14 mouse cellular contexts compared by ENCODE assay signal in the genomic region with DNA sequence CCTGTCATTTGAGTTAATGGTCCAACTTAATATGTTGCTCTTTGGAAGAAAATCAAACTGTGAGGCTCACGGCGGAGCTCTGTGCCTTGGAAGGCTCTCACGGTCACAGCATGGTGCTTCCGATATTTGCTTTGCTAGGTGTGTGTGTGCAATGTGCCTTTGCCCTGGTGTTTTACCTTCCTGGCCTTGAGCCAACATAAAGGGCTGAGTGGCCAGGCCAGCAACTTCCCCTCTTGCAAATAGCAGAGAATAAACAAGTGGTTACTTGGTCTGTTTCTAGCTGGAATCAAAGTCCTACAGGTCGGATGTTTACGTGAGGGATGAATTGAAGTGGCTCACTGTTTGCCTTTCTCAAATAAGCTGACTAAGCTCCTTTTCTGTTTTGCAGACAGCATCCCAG. TPM values are rescaled to one million over a fixed set of nuclear protein-coding genes. Genes with fewer than 3 reads are reported as not detected.
DNase-seq lines count a peak whose midpoint lies in the region; ATAC-seq and TF ChIP-seq lines count a peak whose summit lies in the region.
"Had no signal": no experiment of that assay in that cellular context is flagged by ENCODE, and none has a peak within 500 bp of the region (broad histone marks: within the 10 kb centered on the region; RNA-seq: fewer than 3 reads in every experiment).

No protein-coding gene starts in this region.

- 35% methylated on average over 6 of the region's 6 CpGs for WGBS in intestine, embryonic 14.5 days
- WGBS in heart, adult 2 months = 81% methylated on average over 6 of the region's 6 CpGs
- WGBS in midbrain, embryonic 16.5 days = 74% methylated on average over 6 of the region's 6 CpGs

- H3K4me2 ChIP-seq in intestine, embryonic 14.5 days (ENCODE audit: low read length) = no peak overlapping the region
- no peak overlapping the region for H3K4me2 ChIP-seq in midbrain, embryonic 16.5 days (ENCODE audit: low read length)
- H3K4me2 ChIP-seq: embryonic facial prominence, embryonic 15.5 days; neural tube, embryonic 12.5 days had no signal

- H3K27ac ChIP-seq in intestine, embryonic 14.5 days (ENCODE audit: low read depth) = no peak overlapping the region
- H3K27ac ChIP-seq in heart, adult 2 months = no peak overlapping the region
- no peak overlapping the region for H3K27ac ChIP-seq in midbrain, embryonic 16.5 days (ENCODE audit: low read length)
- H3K27ac ChIP-seq: embryonic facial prominence, embryonic 15.5 days; left cerebral cortex, adult 2 months; neural tube, embryonic 12.5 days had no signal

- no peaks in the 10 kb centered on the region for H3K27me3 ChIP-seq in intestine, embryonic 14.5 days (replicated peaks; ENCODE audit: control insufficient read depth, insufficient read depth, low read length)
- no peaks in the 10 kb centered on the region for H3K27me3 ChIP-seq in heart, adult 2 months (ENCODE audit: control insufficient read depth, insufficient read depth, low read length)
- H3K27me3 ChIP-seq in midbrain, embryonic 16.5 days (ENCODE audit: control insufficient read depth, insufficient read depth, low read depth, low read length) = no peaks in the 10 kb centered on the region
- H3K27me3 ChIP-seq: embryonic facial prominence, embryonic 15.5 days; neural tube, embryonic 12.5 days had no signal

- TF ChIP-seq CTCF in heart, adult 2 months (IDR thresholded peaks at IDR 0.05) = no peak

- no peak for TF ChIP-seq POLR2A in heart, adult 2 months (IDR thresholded peaks at IDR 0.05; ENCODE audit: insufficient read depth, low read depth, low read length)

- H3K4me3 ChIP-seq in intestine, embryonic 14.5 days (ENCODE audit: low read depth, low read length) = no peak overlapping the region
- H3K4me3 ChIP-seq in heart, adult 2 months = no peak overlapping the region
- no peak overlapping the region for H3K4me3 ChIP-seq in midbrain, embryonic 16.5 days (ENCODE audit: low read depth, low read length)
- H3K4me3 ChIP-seq: embryonic facial prominence, embryonic 15.5 days; left cerebral cortex, adult 2 months; neural tube, embryonic 12.5 days had no signal

- no peaks in the 10 kb centered on the region for H3K36me3 ChIP-seq in intestine, embryonic 14.5 days (ENCODE audit: control insufficient read depth, insufficient read depth, low read length)
- peaks cover 4% of the 10 kb centered on the region; the same call in 1 of the 2 replicates for H3K36me3 ChIP-seq in heart, adult 2 months (ENCODE audit: control insufficient read depth, insufficient read depth, low read length)
- no peaks in the 10 kb centered on the region for H3K36me3 ChIP-seq in midbrain, embryonic 16.5 days (ENCODE audit: control insufficient read depth, insufficient read depth, low read length)
- H3K36me3 ChIP-seq: embryonic facial prominence, embryonic 15.5 days; neural tube, embryonic 12.5 days had no signal

- intact Hi-C loops in heart, adult 2 months (cut with DNase I) = no loop called here

- peak; percentile 81 for ATAC-seq in intestine, embryonic 14.5 days (replicated peaks; ENCODE audit: low FRiP score, low TSS enrichment, low read depth)
- no peak for ATAC-seq in monocyte, adult 5-6 weeks (replicated peaks; ENCODE audit: insufficient number of reproducible peaks, low FRiP score, low TSS enrichment, poor library complexity, severe bottlenecking)
- ATAC-seq in midbrain, embryonic 16.5 days = no peak

- no peaks in the 10 kb centered on the region for H3K4me1 ChIP-seq in intestine, embryonic 14.5 days (replicated peaks; ENCODE audit: control insufficient read depth, insufficient read depth, low read length)
- H3K4me1 ChIP-seq in heart, adult 2 months (ENCODE audit: control insufficient read depth, insufficient read depth, low read length) = peaks cover 3% of the 10 kb centered on the region
- no peaks in the 10 kb centered on the region for H3K4me1 ChIP-seq in midbrain, embryonic 16.5 days (ENCODE audit: control insufficient read depth, insufficient read depth, low read length)
- H3K4me1 ChIP-seq: embryonic facial prominence, embryonic 15.5 days; neural tube, embryonic 12.5 days had no signal

- H3K9ac ChIP-seq in intestine, embryonic 14.5 days (ENCODE audit: low read length) = no peak overlapping the region
- no peak overlapping the region for H3K9ac ChIP-seq in heart, adult 2 months (ENCODE audit: low read depth, low read length)
- H3K9ac ChIP-seq in midbrain, embryonic 16.5 days (ENCODE audit: low read depth, low read length) = no peak overlapping the region
- H3K9ac ChIP-seq: embryonic facial prominence, embryonic 15.5 days; neural tube, embryonic 12.5 days had no signal

- H3K79me2 ChIP-seq in heart, adult 2 months (replicated peaks; ENCODE audit: control insufficient read depth, insufficient read depth, low read length) = no peaks in the 10 kb centered on the region

- DNase-seq in cerebellum, postnatal 14 days = peak; percentile 52 to 65
- no peak for DNase-seq in cerebellum, adult 9-11 months
- DNase-seq in intestine, embryonic 14.5 days (ENCODE audit: low spot score) = peak; percentile 57
- DNase-seq in kidney, postnatal 25 days = peak; percentile 43 to 49
- DNase-seq in lung, postnatal 10 days = peak; percentile 54
- DNase-seq in heart, adult 2 months = no peak
- DNase-seq: adrenal gland, adult 2 months; heart, adult 18-20 months; right cerebral cortex, postnatal 14 days had no signal

- TF ChIP-seq EP300 in heart, adult 2 months (IDR thresholded peaks at IDR 0.05; ENCODE audit: insufficient read depth, low read depth, low read length) = no peak

- H3K9me3 ChIP-seq in intestine, embryonic 14.5 days (ENCODE audit: control insufficient read depth, low read length) = no peaks in the 10 kb centered on the region
- no peaks in the 10 kb centered on the region for H3K9me3 ChIP-seq in midbrain, embryonic 16.5 days (replicated peaks; ENCODE audit: control insufficient read depth, low read length, poor library complexity, severe bottlenecking)
- H3K9me3 ChIP-seq: embryonic facial prominence, embryonic 15.5 days; neural tube, embryonic 12.5 days had no signal

RNA-seq across cellular contexts. Expression of gene Arrdc4, which starts 52.1 kb away (rescaled TPM):
- 23.3 and 27.5 TPM in 2 replicates for polyA plus RNA-seq in intestine, embryonic 14.5 days (2014; fragmentation: Nextera tagmentation; extraction: Ambion mirVana)
- total RNA-seq in monocyte, adult 5-6 weeks (2017) = 6.9 to 16.9 TPM (median 11.3 TPM) in 3 replicates
- 1 to 10 TPM; 6.3 to 7.2 TPM for total RNA-seq in heart, adult 2 months (2021)
- polyA plus RNA-seq in heart, adult 2 months (2012; rRNA removed) = 4.6 and 7.9 TPM in 2 replicates
- 22.6 and 24.1 TPM in 2 replicates for polyA plus RNA-seq in midbrain, embryonic 16.5 days (2015; fragmentation: Nextera tagmentation; extraction: Ambion mirVana)

Comparison
In these comparisons a context has a peak if more than half of its experiments do, and no peak if none do; other contexts are left out.
1. DNase-seq: peak in cerebellum, postnatal 14 days (2 of 2), intestine, embryonic 14.5 days (single experiment), kidney, postnatal 25 days (2 of 2) and lung, postnatal 10 days (single experiment); none in cerebellum, adult 9-11 months (single experiment) and heart, adult 2 months (0 of 2).